Mouse (Mus musculus): Measurements from ENCODE around the gene AC134908.4.

DNA sequence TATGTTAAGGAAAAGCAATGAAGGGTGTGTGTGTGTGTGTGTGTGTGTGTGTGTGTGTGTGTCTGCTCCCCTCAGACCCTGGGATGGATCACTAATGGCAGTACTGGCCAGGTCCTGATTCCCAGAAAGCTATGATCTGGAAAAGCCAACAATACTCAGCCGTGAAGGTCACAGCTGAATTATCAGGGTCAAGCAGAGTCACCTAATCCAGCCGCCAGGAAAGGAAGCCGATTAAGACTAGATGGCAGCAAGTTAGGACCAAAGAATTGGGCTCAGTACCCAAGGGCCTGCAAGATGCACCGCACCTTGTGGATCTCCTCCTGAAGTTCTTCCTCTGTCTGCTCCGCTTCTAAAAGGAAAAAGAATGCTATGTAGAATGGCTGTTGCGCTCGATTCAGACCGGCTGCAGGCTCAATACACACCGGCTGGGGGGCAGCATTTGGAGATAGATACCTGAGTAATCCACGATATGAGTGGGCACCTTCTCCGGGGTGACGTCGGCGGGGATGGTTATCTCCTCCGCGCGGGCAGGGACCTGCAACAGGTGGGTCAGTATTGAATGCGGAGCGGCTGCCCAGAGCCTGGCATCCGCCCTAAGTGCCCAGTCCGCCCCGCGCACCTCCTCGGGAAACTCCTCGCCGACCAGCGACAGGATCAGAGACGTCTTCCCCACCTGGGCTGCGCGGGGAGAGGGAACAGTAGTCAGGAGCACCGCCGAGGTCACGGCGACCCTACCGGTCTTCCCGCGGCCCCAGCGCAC lies 48.4 kb upstream of the AC134908.4 start:
- no peak for TF ChIP-seq CTCF (IDR thresholded peaks at IDR 0.05; ENCODE audit: insufficient read depth, low read depth, low read length)
- no peak for TF ChIP-seq POLR2A (IDR thresholded peaks at IDR 0.05; ENCODE audit: insufficient read depth, low read depth, low read length)
